Mouse (Mus musculus) MEL (cell line): ENCODE measurements around the gene Gne. TPM values are rescaled to one million over a fixed set of nuclear protein-coding genes. Genes with fewer than 3 reads are reported as not detected.

Source experiments
- DNase-seq: peaks from one replicate; pipeline ENCODE4 v3.0.0; 2011; ENCODE audit warnings: low read depth, low spot score
- H3K27ac ChIP-seq: 2 replicates; pipeline ENCODE4 v1.5.1; 2012; ENCODE audit warnings: low read depth, mild to moderate bottlenecking, control low read depth, low read length, moderate library complexity; ENCODE audit not compliant: control insufficient read depth
- H3K27me3 ChIP-seq, 2 experiments: fragments of 150-350 bp in 1 of 2; sonication (generic) in 1 of 2; 2 replicates each; pipeline ENCODE4 v1.6.1; 2012; ENCODE audit warnings: low read length in 2 of 2, mild to moderate bottlenecking in 2 of 2, improper control_type of control experiment in 1 of 2, moderate library complexity in 1 of 2; ENCODE audit not compliant: insufficient read depth in 2 of 2, control insufficient read depth in 1 of 2
- H3K36me3 ChIP-seq, 2 experiments: 2 replicates each; pipeline ENCODE4 v1.6.1; 2012 to 2014; ENCODE audit warnings: low read length in 2 of 2, improper control_type of control experiment in 1 of 2, inconsistent platforms in 1 of 2, mild to moderate bottlenecking in 1 of 2; ENCODE audit not compliant: insufficient read depth in 2 of 2, control insufficient read depth in 1 of 2
- H3K4me1 ChIP-seq, 2 experiments: fragments of 150-350 bp in 1 of 2; sonication (generic) in 1 of 2; 2 replicates each; pipeline ENCODE4 v1.6.1; 2012; ENCODE audit warnings: low read length in 2 of 2, improper control_type of control experiment in 1 of 2, mild to moderate bottlenecking in 1 of 2; ENCODE audit not compliant: insufficient read depth in 2 of 2, control insufficient read depth in 1 of 2
- H3K4me3 ChIP-seq, 2 experiments: fragments of 150-350 bp in 1 of 2; sonication (generic) in 1 of 2; 2 replicates each; pipeline ENCODE4 v1.5.1; 2012; ENCODE audit warnings: low read depth in 2 of 2, low read length in 2 of 2, mild to moderate bottlenecking in 2 of 2, moderate library complexity in 2 of 2, control low read depth in 1 of 2, improper control_type of control experiment in 1 of 2; ENCODE audit not compliant: control insufficient read depth in 1 of 2, insufficient read depth in 1 of 2
- H3K79me2 ChIP-seq: 2 replicates; pipeline ENCODE4 v1.6.1; 2012; ENCODE audit warnings: mild to moderate bottlenecking, low read length, moderate library complexity; ENCODE audit not compliant: control insufficient read depth, poor library complexity, insufficient read depth
- H3K9ac ChIP-seq: 2 replicates; pipeline ENCODE4 v1.6.1; 2012; ENCODE audit warnings: low read depth, mild to moderate bottlenecking, control low read depth, low read length, moderate library complexity; ENCODE audit not compliant: control insufficient read depth, poor library complexity, severe bottlenecking
- H3K9me3 ChIP-seq: fragments of 150-350 bp; sonication (generic); replicated peaks from 2 replicates; pipeline ENCODE4 v1.6.1; 2012; ENCODE audit warnings: mild to moderate bottlenecking, low read length, improper control_type of control experiment, moderate library complexity; ENCODE audit not compliant: insufficient read depth
- CHD1 ChIP-seq: IDR thresholded peaks from 2 replicates; pipeline ENCODE4 v1.6.1; 2012; ENCODE audit warnings: low read depth, mild to moderate bottlenecking, inconsistent platforms, low read length, improper control_type of control experiment
- CHD2 ChIP-seq: IDR thresholded peaks from 2 replicates; pipeline ENCODE4 v1.6.1; 2011; ENCODE audit warnings: low read length, improper control_type of control experiment
- ELF1 ChIP-seq: IDR thresholded peaks from 2 replicates; pipeline ENCODE4 v1.6.1; 2014; ENCODE audit warnings: low read depth, mild to moderate bottlenecking, inconsistent platforms, low read length, improper control_type of control experiment, moderate library complexity
- EP300 ChIP-seq, 2 experiments: IDR thresholded peaks; 2 replicates each; pipeline ENCODE4 v1.6.1; 2011; ENCODE audit warnings: improper control_type of control experiment in 2 of 2, low read length in 2 of 2, low read depth in 1 of 2, mild to moderate bottlenecking in 1 of 2
- ETS1 ChIP-seq: IDR thresholded peaks from 2 replicates; pipeline ENCODE4 v1.6.1; 2012; ENCODE audit warnings: low read depth, mild to moderate bottlenecking, inconsistent platforms, low read length, improper control_type of control experiment, moderate library complexity
- GATA1 ChIP-seq: IDR thresholded peaks from 2 replicates; pipeline ENCODE4 v1.6.1; 2011; ENCODE audit warnings: low read depth, low read length, improper control_type of control experiment
- HCFC1 ChIP-seq: IDR thresholded peaks from 2 replicates; pipeline ENCODE4 v1.6.1; 2012; ENCODE audit warnings: low read depth, mild to moderate bottlenecking, inconsistent platforms, low read length, improper control_type of control experiment, moderate library complexity
- JUND ChIP-seq: IDR thresholded peaks from 2 replicates; pipeline ENCODE4 v1.6.1; 2011; ENCODE audit warnings: low read depth, mild to moderate bottlenecking, improper control_type of control experiment, low read length
- MAFK ChIP-seq: IDR thresholded peaks from 2 replicates; pipeline ENCODE4 v1.6.1; 2011; ENCODE audit warnings: low read depth, mild to moderate bottlenecking, low read length, improper control_type of control experiment, borderline replicate concordance
- MAX ChIP-seq: IDR thresholded peaks from 2 replicates; pipeline ENCODE4 v1.6.1; 2011; ENCODE audit warnings: low read length, improper control_type of control experiment
- MAZ ChIP-seq: IDR thresholded peaks from 2 replicates; pipeline ENCODE4 v1.6.1; 2012; ENCODE audit warnings: low read depth, mild to moderate bottlenecking, inconsistent platforms, low read length, improper control_type of control experiment
- MEF2A ChIP-seq: IDR thresholded peaks from 2 replicates; pipeline ENCODE4 v1.6.1; 2014; ENCODE audit warnings: low read depth, mild to moderate bottlenecking, inconsistent platforms, low read length, improper control_type of control experiment; ENCODE audit not compliant: poor library complexity, insufficient replicate concordance, severe bottlenecking; ENCODE audit errors: extremely low read depth
- MYB ChIP-seq: IDR thresholded peaks from 2 replicates; pipeline ENCODE4 v1.6.1; 2011; ENCODE audit warnings: mild to moderate bottlenecking, low read depth, low read length, improper control_type of control experiment
- MYC ChIP-seq: IDR thresholded peaks from 2 replicates; pipeline ENCODE4 v1.6.1; 2011; ENCODE audit warnings: low read depth, mild to moderate bottlenecking, low read length, improper control_type of control experiment, moderate library complexity
- NELFE ChIP-seq: IDR thresholded peaks from 2 replicates; pipeline ENCODE4 v1.6.1; 2011; ENCODE audit warnings: low read depth, low read length, improper control_type of control experiment
- NRF1 ChIP-seq: IDR thresholded peaks from 2 replicates; pipeline ENCODE4 v1.6.1; 2014; ENCODE audit warnings: low read depth, mild to moderate bottlenecking, inconsistent platforms, low read length, improper control_type of control experiment, moderate library complexity; ENCODE audit not compliant: poor library complexity, insufficient read depth, severe bottlenecking
- POLR2A ChIP-seq, 2 experiments: IDR thresholded peaks; 2 replicates each; pipeline ENCODE4 v1.6.1; 2011 to 2012; ENCODE audit warnings: low read length in 2 of 2, mild to moderate bottlenecking in 2 of 2, control low read depth in 1 of 2, improper control_type of control experiment in 1 of 2, low read depth in 1 of 2, moderate library complexity in 1 of 2; ENCODE audit not compliant: control insufficient read depth in 1 of 2, insufficient read depth in 1 of 2, poor library complexity in 1 of 2
- POLR2AphosphoS5 ChIP-seq: IDR thresholded peaks from 2 replicates; pipeline ENCODE4 v1.6.1; 2012; ENCODE audit warnings: low read depth, borderline replicate concordance, mild to moderate bottlenecking, inconsistent platforms, low read length, moderate library complexity, mixed read lengths
- RCOR1 ChIP-seq: IDR thresholded peaks from 2 replicates; pipeline ENCODE4 v1.6.1; 2012; ENCODE audit warnings: low read depth, mild to moderate bottlenecking, inconsistent platforms, low read length, improper control_type of control experiment
- SIN3A ChIP-seq: IDR thresholded peaks from 2 replicates; pipeline ENCODE4 v1.6.1; 2012; ENCODE audit warnings: low read length, improper control_type of control experiment, inconsistent platforms
- SMC3 ChIP-seq: IDR thresholded peaks from 2 replicates; pipeline ENCODE4 v1.6.1; 2011; ENCODE audit warnings: low read depth, low read length, improper control_type of control experiment
- TAL1 ChIP-seq: IDR thresholded peaks from 2 replicates; pipeline ENCODE4 v1.6.1; 2012; ENCODE audit warnings: mild to moderate bottlenecking, inconsistent platforms, low read length, moderate library complexity, mixed read lengths
- TBP ChIP-seq: IDR thresholded peaks from 2 replicates; pipeline ENCODE4 v1.8.0; 2011; ENCODE audit warnings: low read depth, low read length, improper control_type of control experiment
- TCF12 ChIP-seq: IDR thresholded peaks from 2 replicates; pipeline ENCODE4 v1.6.1; 2014; ENCODE audit warnings: low read depth, mild to moderate bottlenecking, inconsistent platforms, low read length, improper control_type of control experiment, moderate library complexity
- UBTF ChIP-seq: IDR thresholded peaks from 2 replicates; pipeline ENCODE4 v1.6.1; 2012; ENCODE audit warnings: low read depth, mild to moderate bottlenecking, inconsistent platforms, low read length, improper control_type of control experiment, moderate library complexity, borderline replicate concordance; ENCODE audit not compliant: insufficient read depth
- USF1 ChIP-seq: IDR thresholded peaks from 2 replicates; pipeline ENCODE4 v1.6.1; 2014; ENCODE audit warnings: low read depth, mild to moderate bottlenecking, inconsistent platforms, low read length, improper control_type of control experiment, moderate library complexity
- USF2 ChIP-seq, 2 experiments: IDR thresholded peaks; 2 replicates each; pipeline ENCODE4 v1.6.1; 2011 to 2012; ENCODE audit warnings: improper control_type of control experiment in 2 of 2, low read length in 2 of 2, borderline replicate concordance in 1 of 2, inconsistent platforms in 1 of 2, low read depth in 1 of 2, mild to moderate bottlenecking in 1 of 2; ENCODE audit not compliant: insufficient read depth in 1 of 2
- ZC3H11A ChIP-seq: IDR thresholded peaks from 2 replicates; pipeline ENCODE4 v1.6.1; 2012; ENCODE audit warnings: low read depth, mild to moderate bottlenecking, inconsistent platforms, low read length, improper control_type of control experiment
- ZNF384 ChIP-seq: IDR thresholded peaks from 2 replicates; pipeline ENCODE4 v1.6.1; 2012; ENCODE audit warnings: low read depth, mild to moderate bottlenecking, inconsistent platforms, low read length, improper control_type of control experiment
- polyA plus RNA-seq, 2 experiments: library from polyadenylated mRNA; stranded (reverse) in 1 of 2; unstranded in 1 of 2; fragments of >175 nt in 1 of 2; fragments of >200 nt in 1 of 2; gene quantifications; 2 replicates each; pipeline versions ENCODE4 v1.2.1 to v1.2.4; 2012; ENCODE audit warnings: low replicate concordance in 2 of 2, low read depth in 1 of 2; ENCODE audit not compliant: insufficient read length in 2 of 2, insufficient read depth in 1 of 2, missing spikeins in 1 of 2
- total RNA-seq: library from RNA; depleted of rRNA; stranded (reverse); fragments of 300-350 nt; gene quantifications from 2 replicates; pipeline ENCODE4 v1.2.3, GENCODE M21; 2012

The Gne gene
- total and polyA plus RNA-seq, 3 experiments: 32.4 to 127 (median 53.0) TPM

DNA sequence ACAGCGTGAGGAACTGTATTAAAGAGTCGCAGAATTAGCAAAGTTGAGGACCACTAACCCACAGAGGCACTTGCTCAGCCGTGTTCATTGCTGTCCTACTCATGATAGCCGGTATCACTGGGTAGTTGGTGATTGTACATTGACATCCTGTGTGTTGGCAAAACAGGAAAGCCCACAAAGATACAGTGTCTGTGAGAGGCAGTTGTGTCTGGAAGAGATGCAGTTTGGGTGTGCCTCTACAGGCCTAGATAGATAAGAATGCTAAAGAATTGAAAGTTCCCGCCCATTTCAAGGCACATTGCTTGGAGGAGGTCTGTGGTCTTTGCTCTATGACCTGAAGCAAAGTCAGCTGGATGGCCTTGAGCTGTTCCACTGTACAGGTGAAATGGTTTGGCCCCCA lies 79.9 kb downstream of the Gne start, which contains the start of gene Clta:
Gene Clta, plus strand, starts transcription at position 327 of the 400 bp plus-strand sequence.
- H3K9me3 ChIP-seq: no peaks in the 10 kb centered on the region
- DNase-seq: peak; percentile 95
- H3K27ac ChIP-seq: peak within 1 kb of the TSS; percentile 97

GRCm38 (mm10) chr4:44003622-44004021 lies 80.4 kb downstream of the Gne start:
- peak overlapping the region; percentile 97 for H3K27ac ChIP-seq
- H3K9me3 ChIP-seq: no peaks in the 10 kb centered on the region
- H3K27me3 ChIP-seq: no peaks in the 10 kb centered on the region
- H3K36me3 ChIP-seq: peaks cover 0 to 10% of the 10 kb centered on the region in 2 experiments; a peak in 2 of 4 replicates
- peaks cover 3% of the 10 kb centered on the region; the same call in 1 of the 2 replicates for H3K79me2 ChIP-seq
- H3K4me3 ChIP-seq: peak overlapping the region; percentile 21 to 43
- DNase-seq: peak; percentile 91
- peak overlapping the region; percentile 65 for H3K9ac ChIP-seq
- H3K4me1 ChIP-seq: peaks cover 0 to 8% of the 10 kb centered on the region in 2 experiments; a peak in 2 of 4 replicates
- TF ChIP-seq USF2 (IDR thresholded peaks at IDR 0.05; ENCODE audit: borderline replicate concordance in 1 of 2, insufficient read depth in 1 of 2, low read depth in 1 of 2, low read length in 2 of 2) (0 out of 4 replicates have a peak, but pooled peaks of 1 of the 2 experiments have one; percentile 48), SIN3A (no peak), MAZ (no peak), SMC3 (no peak), TBP (peak; percentile 78), TCF12 (no peak), EP300 (IDR thresholded peaks at IDR 0.05; ENCODE audit: low read depth in 1 of 2, low read length in 2 of 2) (no peak), ZC3H11A (no peak), MEF2A (no peak), RCOR1 (no peak), ELF1 (peak; percentile 54; the same call in 1 of the 2 replicates), JUND (no peak), POLR2A (IDR thresholded peaks at IDR 0.05; ENCODE audit: control insufficient read depth in 1 of 2, insufficient read depth in 1 of 2, low read depth in 1 of 2, low read length in 2 of 2, poor library complexity in 1 of 2) (peak in 1 of 2 experiments; percentile 72; a peak in 2 of 4 replicates), POLR2AphosphoS5 (no peak), MAX (peak; percentile 88), CHD1 (no peak), NELFE (peak; percentile 64), NRF1 (no peak), USF1 (peak; percentile 91), MYC (no peak; the same call in 1 of the 2 replicates), TAL1 (no peak), GATA1 (no peak), UBTF (no peak)

More for the DNA sequence above, 79.9 kb downstream of the Gne start, which contains the start of gene Clta:
- Histone ChIP-seq H3K79me2 (peaks cover 3% of the 10 kb centered on the region; the same call in 1 of the 2 replicates), H3K9ac (peak within 1 kb of the TSS; percentile 65), H3K36me3 (peaks cover 0 to 10% of the 10 kb centered on the region in 2 experiments; a peak in 2 of 4 replicates)
- peak; percentile 98 for TF ChIP-seq GATA1
- TF ChIP-seq SIN3A: peak; percentile 73
- TF ChIP-seq MYB: peak; percentile 80
- TF ChIP-seq RCOR1: no peak
- TF ChIP-seq ELF1: no peak
- peak; percentile 71 for TF ChIP-seq MAX
- no peak for TF ChIP-seq SMC3
- no peak for TF ChIP-seq MEF2A
- peak; percentile 86 for TF ChIP-seq ETS1
- TF ChIP-seq TAL1: peak; percentile 90
- peak; percentile 35 to 76; a peak in 3 of 4 replicates for TF ChIP-seq POLR2A (IDR thresholded peaks at IDR 0.05; ENCODE audit: control insufficient read depth in 1 of 2, insufficient read depth in 1 of 2, low read depth in 1 of 2, low read length in 2 of 2, poor library complexity in 1 of 2)
- TF ChIP-seq ZNF384: no peak
- TF ChIP-seq TCF12: peak; percentile 89
- TF ChIP-seq CHD2: no peak
- no peak for TF ChIP-seq MAFK
- TF ChIP-seq EP300 (IDR thresholded peaks at IDR 0.05; ENCODE audit: low read depth in 1 of 2, low read length in 2 of 2): peak; percentile 74 to 97
- TF ChIP-seq USF1: no peak
- TF ChIP-seq HCFC1: no peak
- peak; percentile 85 for TF ChIP-seq TBP
- no peak for TF ChIP-seq JUND
- TF ChIP-seq, all 39 proteins: peak for 10
- Histone ChIP-seq H3K4me1 (peaks cover 0 to 8% of the 10 kb centered on the region in 2 experiments; a peak in 2 of 4 replicates), H3K4me3 (peak within 1 kb of the TSS; percentile 21 to 43), H3K27me3 (no peaks in the 10 kb centered on the region)
